Mouse (Mus musculus): ENCODE data around the gene Hist1h2an. TPM values are rescaled to one million over a fixed set of nuclear protein-coding genes. Genes with fewer than 3 reads are reported as not detected.
A peak's percentile ranks its signal among the peaks of the same experiment; 100 is the strongest.
"Not testable (repeated sequence)": the region's sequence is repeated elsewhere in the genome, so short reads cannot be mapped to it uniquely, and the experiment has no call there.

Gene Hist1h2an
- polyA plus RNA-seq, 1 experiment from 2014 or later = 1.3 TPM

- not testable (repeated sequence) for H3K9me3 ChIP-seq (ENCODE audit: low read length); H3K9ac ChIP-seq (replicated peaks; ENCODE audit: low read depth); H3K4me1 ChIP-seq (ENCODE audit: insufficient read depth, low read depth, low read length); ATAC-seq; H3K36me3 ChIP-seq (ENCODE audit: insufficient read depth, low read length); H3K27ac ChIP-seq (ENCODE audit: low read length); H3K4me3 ChIP-seq (ENCODE audit: low read depth, low read length); H3K27me3 ChIP-seq (replicated peaks; ENCODE audit: insufficient read depth, low read length); DNase-seq (ENCODE audit: low spot score); H3K4me2 ChIP-seq (replicated peaks; ENCODE audit: low read depth, low read length)
- no CpG with 5 or more reads among the region's 8 CpGs for WGBS
These were observed 24.1 kb upstream of the Hist1h2an start for GRCm38 (mm10) chr13:21811074-21811473.

- not testable (repeated sequence) for H3K4me2 ChIP-seq (replicated peaks; ENCODE audit: low read depth, low read length); H3K4me3 ChIP-seq (ENCODE audit: low read depth, low read length); DNase-seq (ENCODE audit: low spot score); H3K9me3 ChIP-seq (ENCODE audit: low read length); H3K9ac ChIP-seq (replicated peaks; ENCODE audit: low read depth); H3K27ac ChIP-seq (ENCODE audit: low read length); H3K27me3 ChIP-seq (replicated peaks; ENCODE audit: insufficient read depth, low read length); H3K36me3 ChIP-seq (ENCODE audit: insufficient read depth, low read length); H3K4me1 ChIP-seq (ENCODE audit: insufficient read depth, low read depth, low read length)
- no CpG with 5 or more reads among the region's 23 CpGs for WGBS
- peak; percentile 96 for ATAC-seq
These were observed 23.1 kb upstream of the Hist1h2an start, which contains the start of the genes Hist1h2bq and Hist1h2ao for GRCm38 (mm10) chr13:21810073-21810472. Hist1h2bq (minus strand) TSS chr13:21810197. Hist1h2ao (plus strand) TSS chr13:21810465.

- not testable (repeated sequence) for H3K4me1 ChIP-seq (ENCODE audit: insufficient read depth, low read depth, low read length); DNase-seq (ENCODE audit: low spot score); H3K9ac ChIP-seq (replicated peaks; ENCODE audit: low read depth); H3K27ac ChIP-seq (ENCODE audit: low read length); H3K9me3 ChIP-seq (ENCODE audit: low read length); H3K4me3 ChIP-seq (ENCODE audit: low read depth, low read length); H3K4me2 ChIP-seq (replicated peaks; ENCODE audit: low read depth, low read length); H3K36me3 ChIP-seq (ENCODE audit: insufficient read depth, low read length); H3K27me3 ChIP-seq (replicated peaks; ENCODE audit: insufficient read depth, low read length)
- ATAC-seq = peak; percentile 85
- WGBS = no CpG with 5 or more reads among the region's 4 CpGs
These were observed 16.0 kb upstream of the Hist1h2an start for GRCm38 (mm10) chr13:21803058-21803457.

GRCm38 (mm10) chr13:21797163-21797562 is 10.1 kb upstream of the Hist1h2an start:
- ATAC-seq; H3K4me2 ChIP-seq (replicated peaks; ENCODE audit: low read depth, low read length); H3K9ac ChIP-seq (replicated peaks; ENCODE audit: low read depth); H3K9me3 ChIP-seq (ENCODE audit: low read length); H3K36me3 ChIP-seq (ENCODE audit: insufficient read depth, low read length); H3K4me3 ChIP-seq (ENCODE audit: low read depth, low read length); H3K27me3 ChIP-seq (replicated peaks; ENCODE audit: insufficient read depth, low read length); H3K4me1 ChIP-seq (ENCODE audit: insufficient read depth, low read depth, low read length); DNase-seq (ENCODE audit: low spot score); H3K27ac ChIP-seq (ENCODE audit: low read length): not testable (repeated sequence)

- no peaks in the 10 kb centered on the region for H3K27me3 ChIP-seq (replicated peaks; ENCODE audit: insufficient read depth, low read length)
- no peaks in the 10 kb centered on the region for H3K4me1 ChIP-seq (ENCODE audit: insufficient read depth, low read depth, low read length)
- 91% methylated on average over 7 of the region's 7 CpGs for WGBS
- H3K27ac ChIP-seq (ENCODE audit: low read length) = no peak overlapping the region
- no peak overlapping the region for H3K4me2 ChIP-seq (replicated peaks; ENCODE audit: low read depth, low read length)
- H3K4me3 ChIP-seq (ENCODE audit: low read depth, low read length) = no peak overlapping the region
- H3K36me3 ChIP-seq (ENCODE audit: insufficient read depth, low read length) = no peaks in the 10 kb centered on the region
- H3K9ac ChIP-seq (replicated peaks; ENCODE audit: low read depth) = no peak overlapping the region
- DNase-seq (ENCODE audit: low spot score) (no peak), ATAC-seq (no peak)
- H3K9me3 ChIP-seq (ENCODE audit: low read length) = no peaks in the 10 kb centered on the region
- no peak for TF ChIP-seq EP300 (IDR thresholded peaks at IDR 0.05)
- no peak for TF ChIP-seq CTCF (IDR thresholded peaks at IDR 0.05)
These were observed 8.6 kb upstream of the Hist1h2an start for GRCm38 (mm10) chr13:21795584-21795983.

GRCm38 (mm10) chr13:21790601-21791283 is 3.7 kb upstream of the Hist1h2an start:
- Histone ChIP-seq H3K4me2 (replicated peaks; ENCODE audit: low read depth, low read length) (peak overlapping the region; percentile 52), H3K4me3 (ENCODE audit: low read depth, low read length) (peak overlapping the region; percentile 19), H3K9ac (replicated peaks; ENCODE audit: low read depth) (no peak overlapping the region), H3K4me1 (ENCODE audit: insufficient read depth, low read depth, low read length) (no peaks in the 10 kb centered on the region), H3K9me3 (ENCODE audit: low read length) (no peaks in the 10 kb centered on the region), H3K27me3 (replicated peaks; ENCODE audit: insufficient read depth, low read length) (no peaks in the 10 kb centered on the region), H3K27ac (ENCODE audit: low read length) (no peak overlapping the region), H3K36me3 (ENCODE audit: insufficient read depth, low read length) (no peaks in the 10 kb centered on the region)
- 9% methylated on average over 17 of the region's 18 CpGs for WGBS
- peak; percentile 15 for DNase-seq (ENCODE audit: low spot score)
- no peak for ATAC-seq
- TF ChIP-seq CTCF (IDR thresholded peaks at IDR 0.05) (no peak), EP300 (IDR thresholded peaks at IDR 0.05) (no peak)

GRCm38 (mm10) chr13:21789925-21790324 is 2.9 kb upstream of the Hist1h2an start:
- WGBS = 45% methylated on average over 6 of the region's 6 CpGs
- TF ChIP-seq EP300 (IDR thresholded peaks at IDR 0.05) (no peak), CTCF (IDR thresholded peaks at IDR 0.05) (no peak)
- DNase-seq (ENCODE audit: low spot score) (peak; percentile 3), ATAC-seq (no peak)
- H3K4me2 ChIP-seq (replicated peaks; ENCODE audit: low read depth, low read length) = no peak overlapping the region
- H3K36me3 ChIP-seq (ENCODE audit: insufficient read depth, low read length) = no peaks in the 10 kb centered on the region
- H3K27ac ChIP-seq (ENCODE audit: low read length) = no peak overlapping the region
- H3K9ac ChIP-seq (replicated peaks; ENCODE audit: low read depth) = no peak overlapping the region
- no peaks in the 10 kb centered on the region for H3K4me1 ChIP-seq (ENCODE audit: insufficient read depth, low read depth, low read length)
- H3K4me3 ChIP-seq (ENCODE audit: low read depth, low read length) = no peak overlapping the region
- H3K27me3 ChIP-seq (replicated peaks; ENCODE audit: insufficient read depth, low read length) = no peaks in the 10 kb centered on the region
- H3K9me3 ChIP-seq (ENCODE audit: low read length) = no peaks in the 10 kb centered on the region
